Mouse (Mus musculus) spleen, adult 12 weeks (tissue): Measurements from ENCODE around the gene Msh4.
A peak's percentile ranks its signal among the peaks of the same experiment; 100 is the strongest.
"Not testable (repeated sequence)": the region's sequence is repeated elsewhere in the genome, so short reads cannot be mapped to it uniquely, and the experiment has no call there.

Experiments used
- DNase-seq: peaks from one replicate; pipeline ENCODE4 v3.0.0; 2022; ENCODE audit warnings: low spot score

Gene Msh4

DNA sequence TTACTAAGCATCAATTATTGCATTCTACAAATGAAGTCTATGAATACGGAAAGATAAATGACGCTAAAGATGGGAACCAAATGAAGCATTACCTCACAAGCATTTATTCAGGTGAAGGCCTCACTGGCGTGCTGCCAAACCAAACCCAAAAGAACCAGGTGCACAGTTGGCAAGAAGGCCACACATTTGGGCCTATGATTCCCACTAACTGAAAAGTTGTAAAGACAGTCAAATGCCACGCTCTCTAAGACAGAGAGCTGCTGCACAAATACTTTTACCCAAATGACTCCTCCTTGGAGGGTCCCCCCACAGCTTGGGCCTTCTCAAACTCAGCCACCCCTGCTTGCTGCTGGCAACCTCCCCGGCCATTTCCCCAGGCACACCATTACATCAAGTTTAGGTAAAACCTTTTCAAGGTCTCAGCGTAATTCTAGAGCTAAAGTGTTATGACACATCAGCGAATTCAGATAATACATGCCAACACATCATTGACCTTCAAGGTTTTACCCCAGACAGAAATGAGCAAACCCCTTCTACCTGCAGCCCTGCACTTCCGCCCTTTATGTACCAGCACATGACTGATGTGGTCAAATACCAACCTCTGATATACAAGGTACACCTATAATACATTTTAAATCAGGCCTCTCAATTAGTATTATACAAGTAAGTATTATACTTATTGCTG is 5.4 kb upstream of the Msh4 start:
- no peak for DNase-seq

GRCm38 (mm10) chr3:153910489-153910888 is 4.6 kb upstream of the Msh4 start:
- no peak for DNase-seq

DNA sequence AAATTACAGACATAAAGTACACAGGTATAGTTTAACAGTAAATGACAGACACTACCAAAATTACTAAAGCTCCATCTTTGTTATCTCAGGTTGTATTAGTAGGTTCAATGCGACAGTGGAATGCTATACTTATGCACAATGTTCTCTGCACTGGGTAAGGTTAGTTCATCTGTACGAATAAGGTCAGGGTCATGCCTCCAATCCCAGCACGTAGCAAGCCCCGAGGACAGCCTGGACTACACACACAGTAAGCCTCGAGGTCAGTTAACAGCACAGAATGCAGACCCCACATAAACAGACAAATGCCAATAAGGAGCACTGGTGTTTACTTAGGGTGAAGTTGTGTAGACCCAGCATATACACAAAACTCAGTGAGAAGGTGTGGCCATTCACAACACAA is 3.0 kb upstream of the Msh4 start:
- no peak for DNase-seq

GRCm38 (mm10) chr3:153905251-153906135 is 445 bp downstream of the Msh4 start:
- DNase-seq, result no peak

- no peak for DNase-seq
These were observed 1.4 kb downstream of the Msh4 start for GRCm38 (mm10) chr3:153904586-153904985.

DNA sequence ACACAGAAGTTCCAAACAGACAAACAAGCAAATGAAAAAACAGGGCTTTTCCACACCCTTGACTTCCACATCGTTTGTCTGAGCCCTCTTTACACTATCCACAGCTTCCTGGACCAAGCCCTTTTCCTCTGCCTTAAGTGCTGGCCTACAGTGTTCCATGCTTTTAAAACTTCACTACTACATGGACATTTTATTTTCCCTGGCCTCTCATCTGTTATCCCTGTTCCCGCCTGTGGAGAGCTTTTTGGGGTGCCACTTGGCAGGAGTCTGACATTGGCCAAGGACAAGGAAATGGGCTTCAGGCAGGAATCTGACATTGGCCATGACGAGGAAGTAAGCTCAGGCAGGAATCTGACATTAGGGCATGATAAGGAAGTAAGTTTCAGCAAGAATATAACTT is 3.3 kb downstream of the Msh4 start:
- no peak for DNase-seq

- no peak for DNase-seq
These were observed 4.0 kb downstream of the Msh4 start for GRCm38 (mm10) chr3:153901904-153902303.

DNA sequence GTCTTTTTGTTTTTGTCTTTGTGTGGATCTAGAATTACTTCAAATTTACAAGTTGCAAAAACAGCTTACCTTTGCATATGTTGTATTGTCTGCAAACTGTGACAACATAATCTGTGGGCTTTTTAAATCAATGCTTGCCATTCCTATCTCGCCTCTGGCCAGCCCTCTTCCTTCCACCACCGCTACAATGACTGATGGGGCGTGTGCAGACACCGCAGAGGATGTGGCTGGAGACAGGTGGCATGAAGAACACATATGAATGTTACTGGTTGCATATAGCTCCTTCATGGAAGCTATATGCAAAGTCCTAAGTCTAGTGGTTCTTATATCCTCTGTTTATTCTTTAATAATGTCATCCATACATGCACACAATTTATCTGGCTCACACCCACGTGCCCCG is 8.7 kb downstream of the Msh4 start:
- no peak for DNase-seq

DNA sequence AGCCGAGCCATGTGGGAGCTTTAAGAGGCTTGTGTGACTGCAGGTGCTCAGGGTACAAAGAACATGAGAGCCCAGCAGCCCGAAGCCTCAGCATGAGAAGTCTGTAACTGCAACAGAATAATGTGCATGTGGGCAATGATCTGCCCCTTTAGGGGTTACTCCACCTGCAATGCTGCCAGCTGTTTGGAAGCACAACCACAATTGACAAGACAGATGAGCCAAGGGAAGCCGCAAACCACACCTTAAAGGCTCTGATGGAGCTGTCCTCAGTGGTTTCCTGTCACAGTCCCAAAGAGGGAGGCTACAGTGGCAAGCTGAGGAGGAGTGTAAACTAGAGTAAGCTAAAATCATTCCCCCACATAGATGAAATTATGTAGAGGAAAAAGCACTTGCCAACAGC is 10.5 kb downstream of the Msh4 start:
- no peak for DNase-seq

- DNase-seq, result no peak
These were observed 16.7 kb downstream of the Msh4 start for GRCm38 (mm10) chr3:153889188-153889781.

DNA sequence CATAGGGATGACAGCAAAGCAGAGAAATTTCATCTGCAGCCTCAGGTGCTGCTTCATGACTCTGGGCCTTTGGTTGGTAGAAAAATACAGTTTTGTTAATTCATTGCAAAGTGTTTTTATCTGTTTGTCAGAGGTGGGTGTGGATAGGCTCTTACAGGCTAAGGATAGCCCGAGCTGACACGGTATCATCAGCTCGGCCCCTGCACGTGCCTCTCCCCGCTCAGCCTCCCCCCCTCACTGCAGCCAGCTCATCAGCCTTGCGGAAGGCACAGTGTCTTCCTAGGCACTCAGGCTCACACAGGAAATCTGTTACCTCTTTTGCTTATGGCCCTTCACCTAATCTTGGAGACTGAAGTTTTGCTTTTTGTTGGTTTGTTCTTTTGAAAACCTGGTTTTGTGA is 17.8 kb downstream of the Msh4 start:
- no peak for DNase-seq

DNA sequence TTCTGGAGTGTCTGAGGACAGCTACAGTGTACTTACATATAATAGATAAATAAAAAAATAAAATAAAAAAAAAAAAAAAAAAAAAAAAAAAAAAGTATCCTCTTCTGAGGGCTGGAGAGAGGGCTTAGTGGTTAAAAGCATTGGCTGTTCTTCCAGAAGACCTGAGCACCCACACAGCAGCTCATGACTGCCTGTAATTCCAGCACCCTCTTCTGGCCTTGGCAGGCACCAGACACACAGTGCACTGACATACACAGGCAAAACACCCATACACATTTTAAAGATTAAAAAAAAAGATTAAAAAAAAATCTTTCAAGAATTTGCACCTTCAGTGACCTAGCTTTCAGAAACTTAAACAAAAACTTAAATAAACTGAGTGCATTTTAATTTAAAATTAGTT is 19.6 kb downstream of the Msh4 start:
- DNase-seq, result no peak

GRCm38 (mm10) chr3:153871396-153871795 is 34.5 kb downstream of the Msh4 start:
- DNase-seq, result no peak

DNA sequence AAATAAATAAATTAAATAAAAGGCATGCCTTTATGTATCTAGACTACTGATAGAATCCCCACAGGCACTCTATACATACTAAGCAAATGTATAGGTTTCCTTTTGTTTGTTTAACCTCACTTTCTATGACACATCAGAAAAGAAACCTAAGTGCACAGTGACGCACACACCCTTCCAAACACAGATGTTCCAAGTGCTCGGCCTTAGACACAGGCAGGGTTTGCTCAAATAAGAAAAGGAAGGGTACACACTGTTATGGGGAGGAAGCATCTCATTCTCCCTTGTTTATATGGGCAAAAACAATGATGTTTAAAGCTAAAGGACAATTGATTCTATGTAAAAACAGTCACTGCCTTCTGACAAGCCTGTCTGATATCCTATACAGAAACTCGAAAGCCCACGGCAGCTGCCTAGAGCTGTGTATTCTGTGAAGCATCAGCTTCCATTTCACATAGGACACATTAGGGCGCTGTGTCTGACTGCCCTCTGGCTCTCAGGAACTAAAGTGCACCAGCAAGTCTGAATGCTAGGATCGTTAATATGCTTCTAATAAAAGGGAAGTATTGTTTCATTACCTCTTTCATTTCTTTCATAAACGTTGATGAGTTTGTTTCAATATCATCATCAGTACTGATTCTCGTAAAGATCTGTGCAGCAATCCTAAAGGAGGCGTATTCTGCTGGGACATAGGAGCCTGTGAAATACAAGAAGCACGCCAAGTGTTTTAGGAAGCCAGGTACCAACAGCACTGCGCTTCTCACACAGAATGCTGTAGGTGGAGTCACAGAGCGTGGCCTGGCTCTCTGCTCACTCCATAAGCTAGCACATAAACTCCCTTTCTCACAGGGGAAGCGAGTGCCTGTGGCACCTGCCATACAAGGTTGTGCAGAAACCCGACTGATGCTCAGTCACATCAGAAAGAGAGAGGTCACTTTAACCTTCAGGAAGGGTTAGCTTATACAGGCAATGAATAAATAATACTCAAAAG is 38.5 kb downstream of the Msh4 start:
- DNase-seq, result no peak

- DNase-seq, result no peak
These were observed 41.1 kb downstream of the Msh4 start for GRCm38 (mm10) chr3:153864636-153865429.

DNA sequence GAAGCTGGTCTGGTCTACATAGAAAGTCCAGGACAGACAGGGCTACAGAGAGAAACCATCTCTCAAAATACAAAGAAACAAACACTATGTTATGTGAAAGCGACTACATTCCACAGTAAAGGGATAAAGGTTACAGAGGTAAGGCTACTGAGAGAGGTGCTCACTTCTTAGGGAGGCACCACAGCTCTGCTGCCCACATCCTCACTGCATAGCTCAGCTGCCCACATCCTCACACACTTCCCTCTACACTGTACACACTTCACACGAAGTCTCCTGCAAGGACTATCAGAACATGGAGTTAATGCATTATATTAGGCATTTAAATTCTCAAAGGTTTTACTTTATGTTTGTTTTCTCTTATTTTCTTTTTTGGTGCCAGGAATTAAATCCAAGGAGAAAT is 42.1 kb downstream of the Msh4 start:
- no peak for DNase-seq

- not testable (repeated sequence) for DNase-seq
These were observed 45.5 kb downstream of the Msh4 start for GRCm38 (mm10) chr3:153860392-153860791.

GRCm38 (mm10) chr3:153858350-153859001 is 47.5 kb downstream of the Msh4 start:
- DNase-seq, result no peak

DNA sequence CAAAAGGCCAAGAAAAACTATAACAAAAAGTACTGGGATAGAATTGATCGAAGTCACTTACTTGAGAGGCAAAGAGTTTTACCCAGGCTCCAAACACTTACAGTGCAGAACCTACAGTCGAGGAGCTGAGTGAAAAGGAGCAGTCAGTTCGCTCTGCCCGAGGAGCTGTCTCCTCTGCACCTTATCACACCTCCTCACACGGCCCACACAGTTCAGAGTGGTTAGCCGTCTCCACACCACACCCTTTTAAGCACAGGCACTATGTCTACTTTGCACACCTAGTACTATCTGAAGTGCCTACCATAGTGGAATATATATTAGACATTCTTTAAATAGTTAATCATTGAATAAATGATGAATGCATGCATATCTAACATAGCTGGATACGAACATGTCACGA is 53.7 kb downstream of the Msh4 start:
- no peak for DNase-seq

DNA sequence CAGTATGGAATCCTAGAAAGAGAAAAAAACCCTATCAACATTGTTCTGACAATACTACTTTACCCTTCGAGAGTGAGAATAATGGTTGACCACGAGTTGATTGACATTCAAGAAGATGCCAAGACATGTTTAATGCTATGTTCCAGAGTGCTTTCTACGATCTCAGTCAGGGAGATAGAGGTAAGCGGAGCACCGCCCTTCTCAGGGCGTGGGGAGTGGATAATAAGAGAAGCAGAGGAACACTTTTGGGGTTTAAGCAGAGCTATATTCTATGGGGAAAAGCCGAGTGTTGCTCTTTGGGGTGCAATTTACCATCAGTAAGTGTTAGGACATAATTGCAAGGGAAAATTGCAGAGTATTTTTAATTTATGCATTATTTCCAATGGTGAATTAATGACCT is 55.2 kb downstream of the Msh4 start:
- peak; percentile 11 for DNase-seq
